Mouse (Mus musculus): ENCODE data around the gene Tor2a.

The Tor2a gene

GRCm38 (mm10) chr2:32757056-32757845, at the start of gene Tor2a:
Gene Tor2a, plus strand, starts transcription at chr2:32757234.
- peak; percentile 89 for DNase-seq (ENCODE audit: low read depth, low spot score)

DNA sequence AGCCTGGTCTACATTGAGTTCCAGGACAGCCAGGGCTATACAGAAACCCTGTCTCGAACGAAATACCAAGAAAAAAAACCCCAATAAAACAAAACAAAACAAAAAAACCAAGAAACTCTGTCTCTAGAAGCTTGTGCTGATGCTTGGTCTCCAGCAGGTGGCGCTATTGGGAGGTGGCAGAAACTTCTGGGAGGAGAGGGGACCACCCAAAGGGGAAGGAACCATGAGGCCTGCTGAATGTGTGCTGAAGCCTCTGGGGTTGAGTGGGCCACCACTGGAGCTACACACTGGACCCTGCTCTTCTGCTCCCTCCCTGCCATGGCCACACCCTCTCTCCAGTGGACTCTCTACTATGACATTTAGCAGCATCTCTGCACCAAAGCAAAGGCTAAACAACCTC, 48.4 kb upstream of the Tor2a start:
- DNase-seq (ENCODE audit: low read depth, low spot score) = no peak

DNA sequence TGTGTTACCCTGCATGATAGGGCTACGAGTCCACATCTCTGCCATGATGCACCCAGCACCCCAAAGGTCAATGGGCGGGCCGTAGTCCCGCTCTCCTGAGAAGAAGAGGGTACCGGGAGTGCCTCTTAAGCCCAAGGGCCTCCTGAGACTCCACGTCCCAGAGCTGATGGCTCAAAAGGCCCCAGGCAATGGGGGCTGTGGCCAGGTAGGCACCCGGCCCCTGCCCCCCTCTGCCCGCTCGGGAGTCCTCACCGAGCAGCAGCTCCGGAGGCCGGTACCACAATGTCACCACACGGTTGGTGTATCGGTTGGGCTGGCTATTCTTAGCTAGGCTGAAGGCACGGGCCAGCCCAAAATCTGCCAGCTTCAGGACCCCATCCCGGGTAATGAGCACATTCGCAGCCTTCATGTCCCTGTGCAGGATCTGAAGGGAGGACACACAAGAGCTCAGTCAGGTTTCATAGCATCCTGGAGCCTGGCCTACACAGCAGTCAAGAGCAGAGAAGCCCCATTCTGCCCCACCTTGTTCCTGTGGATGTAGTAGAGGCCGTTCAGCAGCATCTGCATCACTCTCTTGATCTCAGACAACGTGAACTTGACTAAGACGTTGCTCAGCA, 47.4 kb upstream of the Tor2a start:
- no peak for DNase-seq (ENCODE audit: low read depth, low spot score)

DNA sequence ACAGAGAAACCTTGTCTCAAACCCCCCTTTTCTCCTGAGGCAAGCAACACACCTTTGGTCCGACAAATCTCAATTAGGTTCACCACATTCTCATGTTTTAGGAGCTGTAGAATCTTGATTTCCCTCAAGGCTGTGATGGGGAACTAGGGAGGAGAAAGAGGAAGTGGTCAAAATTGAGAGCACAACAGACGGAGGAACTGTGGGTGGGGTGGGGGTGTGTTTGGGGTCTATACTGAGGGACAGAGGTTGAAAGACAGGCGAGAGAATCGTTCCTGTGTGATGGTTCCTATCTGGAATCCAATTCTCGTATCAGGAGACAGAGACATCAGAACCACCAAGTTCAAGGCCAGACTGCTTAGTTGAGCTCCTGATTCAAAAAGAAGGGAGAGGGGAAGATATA, 46.6 kb upstream of the Tor2a start:
- no peak for DNase-seq (ENCODE audit: low read depth, low spot score)

- no peak for DNase-seq (ENCODE audit: low read depth, low spot score)
Observed at GRCm38 (mm10) chr2:32711301-32712056, 45.6 kb upstream of the Tor2a start.

- DNase-seq (ENCODE audit: low read depth, low spot score) = no peak
Observed at GRCm38 (mm10) chr2:32712108-32712551, 44.9 kb upstream of the Tor2a start.

DNA sequence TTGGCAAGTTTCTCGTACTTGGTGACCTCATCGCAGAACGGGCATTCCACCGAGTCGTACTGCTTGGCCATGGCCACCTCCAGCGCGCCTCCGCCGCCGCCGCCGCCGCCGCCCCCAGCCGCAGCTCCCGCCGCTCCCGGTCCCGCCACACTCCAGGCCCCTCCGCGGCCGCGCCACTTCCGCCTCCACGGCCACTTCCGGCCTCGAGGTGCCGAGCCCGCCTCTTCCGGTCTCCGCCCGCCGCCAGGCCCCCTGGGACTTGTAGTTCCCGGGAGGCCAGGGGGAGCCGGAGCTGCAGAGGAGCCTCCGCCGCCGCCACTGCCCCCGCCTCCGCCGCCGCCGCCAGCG, 44.5 kb upstream of the Tor2a start:
- DNase-seq (ENCODE audit: low read depth, low spot score) = peak; percentile 78

- peak; percentile 78 for DNase-seq (ENCODE audit: low read depth, low spot score)
Observed at GRCm38 (mm10) chr2:32712934-32713817, 43.9 kb upstream of the Tor2a start, which contains the start of gene Cdk9. Gene Cdk9, minus strand, starts transcription at chr2:32713076.

- DNase-seq (ENCODE audit: low read depth, low spot score) = no peak
Observed at GRCm38 (mm10) chr2:32714117-32714986, 42.7 kb upstream of the Tor2a start.

DNA sequence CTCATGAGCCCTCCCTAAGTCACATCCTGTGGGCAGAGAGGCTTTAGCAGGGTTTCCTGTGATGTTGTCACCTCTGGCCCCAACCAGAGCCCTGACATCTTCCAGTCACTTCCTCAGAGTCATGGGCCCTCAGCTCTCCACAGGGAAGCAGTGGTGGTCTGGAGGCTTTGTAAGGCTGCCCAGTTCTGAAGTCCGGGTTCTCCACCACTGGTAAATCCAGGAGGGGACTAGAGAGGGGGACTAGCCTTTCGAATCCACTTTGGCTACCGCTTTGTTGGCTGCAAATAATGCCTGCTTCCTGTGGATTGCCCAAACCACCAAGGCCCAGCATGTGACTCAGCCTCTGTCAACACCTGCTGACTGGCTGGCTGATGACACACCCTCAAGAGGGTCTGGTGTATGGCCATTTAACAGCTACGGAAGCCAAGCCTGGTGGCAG, 42.0 kb upstream of the Tor2a start:
- DNase-seq (ENCODE audit: low read depth, low spot score) = no peak

GRCm38 (mm10) chr2:32718761-32719160, 38.3 kb upstream of the Tor2a start:
- DNase-seq (ENCODE audit: low read depth, low spot score) = no peak

GRCm38 (mm10) chr2:32720053-32720452, 37.0 kb upstream of the Tor2a start:
- DNase-seq (ENCODE audit: low read depth, low spot score) = no peak

- no peak for DNase-seq (ENCODE audit: low read depth, low spot score)
Observed at GRCm38 (mm10) chr2:32720681-32721229, 36.3 kb upstream of the Tor2a start, which contains the start of gene Sh2d3c. Gene Sh2d3c, plus strand, starts transcription at chr2:32721055.

GRCm38 (mm10) chr2:32722046-32722445, 35.0 kb upstream of the Tor2a start:
- DNase-seq (ENCODE audit: low read depth, low spot score) = no peak

DNA sequence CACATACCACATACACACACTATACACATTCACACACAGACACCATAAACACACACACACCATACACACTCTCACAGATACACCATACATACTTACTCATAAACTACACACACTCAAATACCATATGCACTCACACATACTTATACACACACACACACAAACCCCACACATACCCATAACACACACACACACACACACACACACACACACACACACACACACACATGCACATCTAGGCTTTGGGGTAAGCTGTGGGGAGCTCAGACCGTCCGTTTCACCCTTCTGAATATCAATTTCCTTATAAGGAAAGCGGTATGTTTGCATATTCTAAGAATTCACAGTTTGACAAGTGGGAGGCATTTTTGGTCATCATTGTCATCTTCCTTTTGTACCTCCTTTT, 34.5 kb upstream of the Tor2a start:
- no peak for DNase-seq (ENCODE audit: low read depth, low spot score)

DNA sequence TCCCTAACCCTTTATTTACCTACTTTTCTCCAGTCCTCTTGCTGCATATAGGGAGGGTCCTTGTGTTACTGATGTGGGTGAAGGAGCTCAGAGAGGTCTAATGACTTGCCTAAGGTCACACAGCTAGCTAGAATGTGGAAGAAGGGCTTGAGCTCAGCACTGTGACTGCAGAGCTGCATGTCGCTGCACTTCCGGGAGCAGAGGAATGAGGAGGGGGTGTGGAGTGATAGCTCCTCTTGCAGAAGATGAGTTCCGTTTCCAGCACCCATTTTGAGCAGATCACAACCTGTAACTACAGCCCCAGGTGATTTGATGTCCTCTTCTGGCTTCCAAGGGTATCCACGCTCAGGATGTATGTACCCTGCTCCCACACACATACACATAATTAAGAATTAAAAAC, 32.9 kb upstream of the Tor2a start:
- DNase-seq (ENCODE audit: low read depth, low spot score) = no peak

- DNase-seq (ENCODE audit: low read depth, low spot score) = no peak
Observed at GRCm38 (mm10) chr2:32724832-32725790, 31.9 kb upstream of the Tor2a start.

DNA sequence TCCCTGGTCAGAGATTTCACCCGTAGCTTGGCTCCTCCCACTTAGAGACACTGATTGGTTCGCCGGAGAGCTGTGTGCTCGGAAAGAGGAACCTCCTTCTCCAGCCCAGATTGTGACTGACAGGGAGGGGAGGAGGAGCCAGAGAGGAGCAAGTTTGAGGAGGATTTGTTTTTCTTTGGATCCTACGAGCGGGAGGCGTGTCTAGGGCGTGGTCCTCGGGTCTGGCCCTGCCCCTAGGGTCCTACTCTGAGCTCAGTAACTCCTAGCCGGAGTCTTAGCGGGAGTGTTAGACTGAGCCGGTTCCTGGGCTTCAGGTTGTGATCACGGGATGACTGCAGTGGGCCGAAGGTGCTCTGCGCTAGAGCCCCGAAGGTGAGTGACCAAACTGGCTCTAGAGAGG, 29.6 kb upstream of the Tor2a start:
- DNase-seq (ENCODE audit: low read depth, low spot score) = peak; percentile 74

- no peak for DNase-seq (ENCODE audit: low read depth, low spot score)
Observed at GRCm38 (mm10) chr2:32728463-32728862, 28.6 kb upstream of the Tor2a start.
